Mouse (Mus musculus) central nervous system, embryonic 14 days (tissue): ENCODE data around the gene Gm10840. TPM values are rescaled to one million over a fixed set of nuclear protein-coding genes. Genes with fewer than 3 reads are reported as not detected.

Experiments used
- polyA plus RNA-seq: library from polyadenylated mRNA; depleted of rRNA; stranded (reverse); fragments of >200 nt; gene quantifications from 2 replicates; pipeline ENCODE4 v1.2.3, GENCODE M21; 2012; rRNA removed

Gene Gm10840
- 0.34 TPM in 1 of 2 replicates, not detected in the other for polyA plus RNA-seq

GRCm38 (mm10) chr11:106160841-106161721 is at the start of gene Gm10840, which contains the start of gene Limd2:
TSS of gene Gm10840 (plus strand) at chr11:106160850.
TSS of gene Limd2 (minus strand) at chr11:106160860.

GRCm38 (mm10) chr11:106202123-106202465 is 41.4 kb downstream of the Gm10840 start, which contains the start of gene Strada:
TSS of gene Strada (minus strand) at chr11:106202168.

Other genes with a start within 250 kb of the Gm10840 start
- 22.1 and 29.5 TPM in 2 replicates for gene Cyb561, start 207.5 kb upstream of the Gm10840 start, polyA plus RNA-seq
- gene Ace, start 192.9 kb upstream of the Gm10840 start, polyA plus RNA-seq = 4.8 and 4.9 TPM in 2 replicates
- not detected in 2 replicates for gene Ace3, start 166.2 kb upstream of the Gm10840 start, polyA plus RNA-seq
- gene Kcnh6, start 152.7 kb upstream of the Gm10840 start, polyA plus RNA-seq = 1.2 and 2.2 TPM in 2 replicates
- gene Dcaf7, start 124.0 kb upstream of the Gm10840 start, polyA plus RNA-seq = 119 and 125 TPM in 2 replicates
- gene Taco1, start 94.8 kb upstream of the Gm10840 start, polyA plus RNA-seq = 13.0 and 14.4 TPM in 2 replicates
- gene Map3k3, start 76.2 kb upstream of the Gm10840 start, polyA plus RNA-seq = 32.4 and 34.3 TPM in 2 replicates
- 117 and 125 TPM in 2 replicates for gene Limd2, start within 50 bp of the Gm10840 start, polyA plus RNA-seq
- 51.7 and 54.4 TPM in 2 replicates for gene Strada, start 41.3 kb downstream of the Gm10840 start, polyA plus RNA-seq
- 56.5 and 57.1 TPM in 2 replicates for gene Ccdc47, start 55.5 kb downstream of the Gm10840 start, polyA plus RNA-seq
- gene Ddx42, start 56.1 kb downstream of the Gm10840 start, polyA plus RNA-seq = 64.0 and 68.3 TPM in 2 replicates
- gene Ftsj3, start 95.2 kb downstream of the Gm10840 start, polyA plus RNA-seq = 41.8 and 42.3 TPM in 2 replicates
- gene Psmc5, start 95.3 kb downstream of the Gm10840 start, polyA plus RNA-seq = 211 and 214 TPM in 2 replicates
- gene Smarcd2, start 112.1 kb downstream of the Gm10840 start, polyA plus RNA-seq = 41.7 and 56.1 TPM in 2 replicates
- 0.20 and 0.29 TPM in 2 replicates for gene Tcam1, start 115.8 kb downstream of the Gm10840 start, polyA plus RNA-seq
- not detected in 2 replicates for gene Gh, start 141.0 kb downstream of the Gm10840 start, polyA plus RNA-seq
- gene Cd79b, start 153.9 kb downstream of the Gm10840 start, polyA plus RNA-seq = 0.65 and 1.0 TPM in 2 replicates
- gene Scn4a, start 192.4 kb downstream of the Gm10840 start, polyA plus RNA-seq = 0.02 and 0.36 TPM in 2 replicates
- gene Prr29, start 204.6 kb downstream of the Gm10840 start, polyA plus RNA-seq = 0.09 and 0.10 TPM in 2 replicates
- 10.4 and 15.2 TPM in 2 replicates for gene Icam2, start 227.2 kb downstream of the Gm10840 start, polyA plus RNA-seq